Mouse (Mus musculus): Measurements from ENCODE around the gene Tgfbr3. TPM values are rescaled to one million over a fixed set of nuclear protein-coding genes. Genes with fewer than 3 reads are reported as not detected.

The Tgfbr3 gene
- polyA plus RNA-seq, 1 experiment from 2014 or later: 10.3 TPM

GRCm38 (mm10) chr5:107074980-107075583, 214.3 kb downstream of the Tgfbr3 start:
- Histone ChIP-seq H3K4me1 (peaks cover 15% of the 10 kb centered on the region; the same call in 1 of the 2 replicates), H3K9ac (replicated peaks) (no peak overlapping the region), H3K27ac (replicated peaks) (no peak overlapping the region), H3K4me3 (no peak overlapping the region), H3K27me3 (no peaks in the 10 kb centered on the region), H3K9me3 (no peaks in the 10 kb centered on the region), H3K4me2 (replicated peaks) (no peak overlapping the region), H3K36me3 (no peaks in the 10 kb centered on the region)
- ATAC-seq (ENCODE audit: low FRiP score, low read depth): no peak
- WGBS: 84% methylated on average over 13 of the region's 13 CpGs

- Histone ChIP-seq H3K27ac (replicated peaks) (no peak overlapping the region), H3K4me1 (0 out of 2 replicates have a peak, but pooled peaks cover 9% of the 10 kb centered on the region), H3K9me3 (no peaks in the 10 kb centered on the region), H3K4me3 (no peak overlapping the region), H3K27me3 (no peaks in the 10 kb centered on the region), H3K4me2 (replicated peaks) (no peak overlapping the region), H3K9ac (replicated peaks) (no peak overlapping the region), H3K36me3 (no peaks in the 10 kb centered on the region)
- WGBS: 32% methylated on average over 4 of the region's 4 CpGs
- ATAC-seq (ENCODE audit: low FRiP score, low read depth): no peak
These were observed 215.1 kb downstream of the Tgfbr3 start for GRCm38 (mm10) chr5:107074350-107074749.

- no peak overlapping the region for H3K27ac ChIP-seq (replicated peaks)
These were observed 215.9 kb downstream of the Tgfbr3 start for GRCm38 (mm10) chr5:107073536-107073935.

GRCm38 (mm10) chr5:107068146-107068545, 221.3 kb downstream of the Tgfbr3 start:
- no peak overlapping the region for H3K27ac ChIP-seq (replicated peaks)
- WGBS: 83% methylated on average over 5 of the region's 5 CpGs

More at GRCm38 (mm10) chr5:107073536-107073935, 215.9 kb downstream of the Tgfbr3 start:
- Histone ChIP-seq H3K4me3 (no peak overlapping the region), H3K9me3 (no peaks in the 10 kb centered on the region), H3K36me3 (no peaks in the 10 kb centered on the region), H3K4me1 (0 out of 2 replicates have a peak, but pooled peaks cover 5% of the 10 kb centered on the region), H3K4me2 (replicated peaks) (no peak overlapping the region), H3K27me3 (no peaks in the 10 kb centered on the region), H3K9ac (replicated peaks) (no peak overlapping the region)
- 43% methylated on average over 3 of the region's 3 CpGs for WGBS
- ATAC-seq (ENCODE audit: low FRiP score, low read depth): no peak

GRCm38 (mm10) chr5:107067531-107067930, 221.9 kb downstream of the Tgfbr3 start:
- 87% methylated on average over 7 of the region's 7 CpGs for WGBS
- ATAC-seq (ENCODE audit: low FRiP score, low read depth): no peak
- H3K4me1 ChIP-seq: no peaks in the 10 kb centered on the region
- H3K9ac ChIP-seq (replicated peaks): no peak overlapping the region
- no peaks in the 10 kb centered on the region for H3K27me3 ChIP-seq
- no peak overlapping the region for H3K4me3 ChIP-seq
- no peaks in the 10 kb centered on the region for H3K9me3 ChIP-seq
- H3K27ac ChIP-seq (replicated peaks): no peak overlapping the region
- no peak overlapping the region for H3K4me2 ChIP-seq (replicated peaks)
- H3K36me3 ChIP-seq: no peaks in the 10 kb centered on the region

More at GRCm38 (mm10) chr5:107068146-107068545, 221.3 kb downstream of the Tgfbr3 start:
- Histone ChIP-seq H3K4me1 (no peaks in the 10 kb centered on the region), H3K9ac (replicated peaks) (no peak overlapping the region), H3K4me3 (no peak overlapping the region), H3K36me3 (no peaks in the 10 kb centered on the region), H3K4me2 (replicated peaks) (no peak overlapping the region), H3K9me3 (no peaks in the 10 kb centered on the region), H3K27me3 (no peaks in the 10 kb centered on the region)
- no peak for ATAC-seq (ENCODE audit: low FRiP score, low read depth)

- no peaks in the 10 kb centered on the region for H3K27me3 ChIP-seq
- H3K4me1 ChIP-seq: peaks cover 5% of the 10 kb centered on the region; the same call in 1 of the 2 replicates
- no peak for ATAC-seq (ENCODE audit: low FRiP score, low read depth)
- no peak overlapping the region for H3K9ac ChIP-seq (replicated peaks)
- no peak overlapping the region for H3K27ac ChIP-seq (replicated peaks)
- no peaks in the 10 kb centered on the region for H3K36me3 ChIP-seq
- H3K9me3 ChIP-seq: no peaks in the 10 kb centered on the region
- 65% methylated on average over 5 of the region's 5 CpGs for WGBS
- no peak overlapping the region for H3K4me3 ChIP-seq
- H3K4me2 ChIP-seq (replicated peaks): no peak overlapping the region
These were observed 224.5 kb downstream of the Tgfbr3 start for GRCm38 (mm10) chr5:107064922-107065321.

- 49% methylated on average over 12 of the region's 12 CpGs for WGBS
- no peaks in the 10 kb centered on the region for H3K27me3 ChIP-seq
These were observed 227.1 kb downstream of the Tgfbr3 start for GRCm38 (mm10) chr5:107062229-107062852.

GRCm38 (mm10) chr5:107059514-107059913, 229.9 kb downstream of the Tgfbr3 start:
- Histone ChIP-seq H3K4me2 (replicated peaks) (no peak overlapping the region), H3K9ac (replicated peaks) (no peak overlapping the region), H3K9me3 (no peaks in the 10 kb centered on the region), H3K36me3 (no peaks in the 10 kb centered on the region), H3K4me1 (peaks cover 14% of the 10 kb centered on the region), H3K4me3 (no peak overlapping the region), H3K27me3 (no peaks in the 10 kb centered on the region), H3K27ac (replicated peaks) (no peak overlapping the region)
- 83% methylated on average over 5 of the region's 5 CpGs for WGBS
- no peak for ATAC-seq (ENCODE audit: low FRiP score, low read depth)

More at GRCm38 (mm10) chr5:107062229-107062852, 227.1 kb downstream of the Tgfbr3 start:
- no peaks in the 10 kb centered on the region for H3K36me3 ChIP-seq
- no peak overlapping the region for H3K27ac ChIP-seq (replicated peaks)
- H3K4me2 ChIP-seq (replicated peaks): no peak overlapping the region
- no peak overlapping the region for H3K4me3 ChIP-seq
- H3K9ac ChIP-seq (replicated peaks): no peak overlapping the region
- ATAC-seq (ENCODE audit: low FRiP score, low read depth): no peak
- no peaks in the 10 kb centered on the region for H3K9me3 ChIP-seq
- peaks cover 5% of the 10 kb centered on the region; the same call in 1 of the 2 replicates for H3K4me1 ChIP-seq

- WGBS: 89% methylated on average over 4 of the region's 4 CpGs
- no peak for ATAC-seq (ENCODE audit: low FRiP score, low read depth)
These were observed 230.8 kb downstream of the Tgfbr3 start for GRCm38 (mm10) chr5:107058642-107059041.

More at GRCm38 (mm10) chr5:107058642-107059041, 230.8 kb downstream of the Tgfbr3 start:
- Histone ChIP-seq H3K27ac (replicated peaks) (no peak overlapping the region), H3K9me3 (no peaks in the 10 kb centered on the region), H3K4me2 (replicated peaks) (no peak overlapping the region), H3K9ac (replicated peaks) (no peak overlapping the region), H3K4me3 (no peak overlapping the region), H3K27me3 (no peaks in the 10 kb centered on the region), H3K36me3 (no peaks in the 10 kb centered on the region), H3K4me1 (peaks cover 14% of the 10 kb centered on the region)

Other genes with a start within 250 kb of the Tgfbr3 start
- 1.3 and 2.4 TPM in 2 replicates for gene Brdt, start 41.5 kb upstream of the Tgfbr3 start, polyA plus RNA-seq (2016; fragmentation: Nextera tagmentation; extraction: Ambion mirVana)
- gene Ephx4, start 113.1 kb upstream of the Tgfbr3 start, polyA plus RNA-seq (2016; fragmentation: Nextera tagmentation; extraction: Ambion mirVana): 0.83 and 0.84 TPM in 2 replicates
- not detected in 2 replicates for gene Lpcat2b, start 141.9 kb upstream of the Tgfbr3 start, polyA plus RNA-seq (2016; fragmentation: Nextera tagmentation; extraction: Ambion mirVana)
- gene Btbd8, start 148.4 kb upstream of the Tgfbr3 start, polyA plus RNA-seq (2016; fragmentation: Nextera tagmentation; extraction: Ambion mirVana): 11.6 and 13.6 TPM in 2 replicates
- gene Gm42669, start 218.0 kb upstream of the Tgfbr3 start, polyA plus RNA-seq (2016; fragmentation: Nextera tagmentation; extraction: Ambion mirVana): 0.27 and 0.56 TPM in 2 replicates
- gene 1700028K03Rik, start 245.1 kb upstream of the Tgfbr3 start, polyA plus RNA-seq (2016; fragmentation: Nextera tagmentation; extraction: Ambion mirVana): 0.17 and 0.25 TPM in 2 replicates